Mouse (Mus musculus) c-Kit-negative CD71-positive TER-119-positive erythroid progenitor cells, embryonic 14.5 days (primary cell): ENCODE data around the gene Gtpbp10.

Experiments used
- DNase-seq: peaks from one replicate; pipeline ENCODE4 v3.0.0-alpha.2; 2013; ENCODE audit warnings: low read depth, low spot score

Gene Gtpbp10

DNA sequence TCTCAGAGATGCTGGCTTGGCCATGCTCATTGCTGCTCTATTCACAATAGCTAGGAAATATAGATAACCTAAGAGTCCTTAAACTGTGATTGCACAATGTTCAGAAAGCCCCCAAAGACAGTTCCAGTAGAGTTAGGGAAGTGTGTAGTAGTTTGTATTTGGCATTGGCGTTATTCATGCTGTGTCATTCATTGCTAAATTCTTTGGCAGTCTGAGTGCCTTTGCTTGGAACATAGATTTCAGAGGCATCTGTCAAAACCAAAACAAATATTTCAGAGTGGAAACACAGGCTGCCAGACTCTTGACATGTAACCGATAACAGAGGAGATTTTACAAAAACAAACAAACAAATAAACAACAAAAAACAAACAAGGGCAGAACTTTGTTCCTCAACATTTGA lies 57.8 kb downstream of the Gtpbp10 start:
- no peak for DNase-seq

DNA sequence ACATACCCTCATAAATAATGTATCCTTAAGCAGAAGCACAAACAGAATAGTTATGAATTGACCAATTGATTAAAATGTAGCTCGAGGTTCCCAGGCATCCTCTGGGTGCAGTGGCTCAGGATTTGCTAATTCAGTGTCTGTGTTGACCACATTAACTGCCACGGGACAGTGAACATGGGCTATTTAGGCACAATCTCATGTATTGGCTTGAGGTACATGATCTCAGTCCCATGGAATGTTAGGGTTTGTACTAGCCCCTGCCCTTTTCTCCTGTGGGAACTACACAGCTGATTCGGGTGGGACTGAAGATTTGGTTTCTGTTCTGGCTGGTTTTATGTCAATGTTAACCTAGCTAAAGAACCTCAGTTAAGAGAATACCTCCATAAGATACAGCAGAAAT lies 62.9 kb downstream of the Gtpbp10 start:
- DNase-seq: no peak

DNA sequence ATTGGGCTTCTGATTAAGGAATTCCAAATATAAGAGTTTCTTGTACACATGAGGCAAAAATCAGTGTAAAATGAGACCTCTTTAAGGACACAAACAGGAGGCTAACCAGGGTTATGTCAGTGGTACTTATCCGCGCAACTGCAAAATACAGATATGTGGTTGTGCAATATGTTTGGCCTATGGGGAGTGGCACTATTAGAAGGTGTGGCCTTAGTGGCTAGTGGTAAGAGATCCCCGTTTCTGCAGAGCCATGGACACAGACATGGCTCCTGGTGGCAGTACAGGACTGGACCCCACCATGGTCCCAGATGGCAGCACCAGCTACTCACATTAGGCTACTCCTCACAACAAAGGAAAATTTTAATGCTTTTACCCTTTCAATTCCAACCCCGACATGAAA lies 64.3 kb downstream of the Gtpbp10 start:
- no peak for DNase-seq

DNA sequence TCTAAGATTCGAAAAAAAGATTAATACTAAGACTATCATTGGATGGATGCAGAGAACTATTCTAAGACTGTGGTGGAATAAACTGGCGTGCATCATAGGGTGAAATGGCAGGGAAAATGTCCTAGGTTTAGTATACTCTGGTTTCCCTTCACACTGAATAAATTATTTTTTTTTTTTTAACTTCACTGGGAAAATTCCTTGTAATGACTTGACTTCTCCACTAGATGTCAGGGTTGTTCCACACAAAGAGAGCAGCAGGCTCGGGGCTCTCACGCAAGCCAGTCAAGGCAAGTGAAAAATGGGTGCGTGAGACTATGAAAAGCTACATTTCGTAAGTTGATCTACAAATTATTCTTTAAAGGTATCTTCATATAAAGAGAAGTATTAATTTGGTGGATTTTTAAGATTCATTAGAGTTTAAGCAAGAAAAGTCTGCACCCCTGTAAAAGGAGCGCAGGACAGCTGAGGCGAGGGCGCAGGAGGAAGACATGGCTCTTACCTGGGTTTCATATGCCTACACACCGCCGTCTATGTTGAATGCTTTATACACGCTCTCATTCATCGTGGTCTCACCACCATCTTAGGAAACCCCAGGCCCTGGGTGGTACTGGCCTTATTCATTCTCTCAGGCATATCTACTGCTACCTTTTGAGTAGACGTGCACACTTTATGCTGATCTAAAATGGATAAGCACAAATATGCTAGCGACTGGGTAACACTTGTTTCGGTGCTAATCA lies 64.9 kb downstream of the Gtpbp10 start:
- no peak for DNase-seq

DNA sequence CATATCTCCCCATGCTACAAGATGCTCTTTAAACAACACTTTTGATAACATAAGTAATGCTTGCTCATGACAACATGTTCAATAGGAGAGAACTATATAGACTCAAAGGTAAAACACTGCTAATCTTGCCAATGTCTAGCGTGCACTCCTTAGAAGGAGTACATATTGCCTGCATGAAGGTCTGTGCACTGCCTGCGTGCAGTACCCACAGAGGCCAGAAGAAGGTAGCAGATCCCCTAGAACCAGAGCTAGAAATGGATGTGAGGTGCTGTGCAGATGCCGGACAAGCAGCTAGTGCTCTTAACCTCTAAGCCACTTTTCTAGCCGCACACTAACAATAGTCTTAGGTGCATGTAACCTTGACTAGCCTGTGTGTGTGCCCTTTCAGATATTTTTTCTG lies 67.2 kb downstream of the Gtpbp10 start:
- no peak for DNase-seq
